Mouse (Mus musculus) right cerebral cortex, adult 18-20 months (tissue): ENCODE results near the gene Bcl2l10.

Experiments
- DNase-seq: peaks from one replicate; pipeline ENCODE4 v3.0.0; 2022; ENCODE audit warnings: mixed read lengths

The Bcl2l10 gene

GRCm38 (mm10) chr9:75347458-75347857, at the start of gene Bcl2l10:
Gene Bcl2l10 (plus strand): TSS chr9:75347758.
- no peak for DNase-seq

GRCm38 (mm10) chr9:75299342-75299741, 48.2 kb upstream of the Bcl2l10 start:
- no peak for DNase-seq

GRCm38 (mm10) chr9:75303033-75303432, 44.5 kb upstream of the Bcl2l10 start:
- no peak for DNase-seq

- DNase-seq: no peak
Measured at GRCm38 (mm10) chr9:75303701-75304261, 43.8 kb upstream of the Bcl2l10 start.

- no peak for DNase-seq
Measured at GRCm38 (mm10) chr9:75304286-75304685, 43.3 kb upstream of the Bcl2l10 start.

- no peak for DNase-seq
Measured at GRCm38 (mm10) chr9:75306126-75306898, 41.2 kb upstream of the Bcl2l10 start, which contains the start of gene Gnb5. Gene Gnb5 (plus strand): TSS chr9:75306288.

- DNase-seq: no peak
Measured at GRCm38 (mm10) chr9:75307015-75307414, 40.5 kb upstream of the Bcl2l10 start.

GRCm38 (mm10) chr9:75308621-75309020, 38.9 kb upstream of the Bcl2l10 start:
- DNase-seq: no peak

- peak; percentile 70 for DNase-seq
Measured at GRCm38 (mm10) chr9:75312008-75312407, 35.5 kb upstream of the Bcl2l10 start.

GRCm38 (mm10) chr9:75313138-75313831, 34.3 kb upstream of the Bcl2l10 start:
- DNase-seq: no peak

- peak; percentile 93 for DNase-seq
Measured at GRCm38 (mm10) chr9:75313832-75314516, 33.6 kb upstream of the Bcl2l10 start.

GRCm38 (mm10) chr9:75314517-75315105, 32.9 kb upstream of the Bcl2l10 start:
- DNase-seq: no peak

GRCm38 (mm10) chr9:75315238-75315637, 32.3 kb upstream of the Bcl2l10 start:
- DNase-seq: no peak

- DNase-seq: no peak
Measured at GRCm38 (mm10) chr9:75316771-75317170, 30.8 kb upstream of the Bcl2l10 start.

- no peak for DNase-seq
Measured at GRCm38 (mm10) chr9:75318196-75318595, 29.4 kb upstream of the Bcl2l10 start.

GRCm38 (mm10) chr9:75319365-75319764, 28.2 kb upstream of the Bcl2l10 start:
- DNase-seq: no peak

- peak; percentile 58 for DNase-seq
Measured at GRCm38 (mm10) chr9:75322099-75322885, 25.3 kb upstream of the Bcl2l10 start.

GRCm38 (mm10) chr9:75328047-75328446, 19.5 kb upstream of the Bcl2l10 start:
- no peak for DNase-seq

GRCm38 (mm10) chr9:75330821-75331220, 16.7 kb upstream of the Bcl2l10 start:
- DNase-seq: peak; percentile 83

GRCm38 (mm10) chr9:75334440-75334839, 13.1 kb upstream of the Bcl2l10 start:
- DNase-seq: no peak

- DNase-seq: peak; percentile 90
Measured at GRCm38 (mm10) chr9:75338016-75338415, 9.5 kb upstream of the Bcl2l10 start.

- no peak for DNase-seq
Measured at GRCm38 (mm10) chr9:75342433-75342832, 5.1 kb upstream of the Bcl2l10 start.
